Mouse (Mus musculus) kidney, adult 2 months (tissue): ENCODE measurements around the gene Lmbrd1.

Source experiments
- CTCF ChIP-seq: fragments of 200-500 bp; conservative IDR thresholded peaks from 2 replicates; pipeline ENCODE4 v1.5.1; 2011; ENCODE audit warnings: low read depth, mild to moderate bottlenecking, control low read depth, low read length, moderate library complexity, mixed read lengths; ENCODE audit not compliant: insufficient read depth, insufficient read length
- POLR2A ChIP-seq: fragments of 200-500 bp; IDR thresholded peaks from one replicate; pipeline ENCODE4 v1.6.1; 2011; ENCODE audit warnings: low read depth, low read length, control low read depth

DNA sequence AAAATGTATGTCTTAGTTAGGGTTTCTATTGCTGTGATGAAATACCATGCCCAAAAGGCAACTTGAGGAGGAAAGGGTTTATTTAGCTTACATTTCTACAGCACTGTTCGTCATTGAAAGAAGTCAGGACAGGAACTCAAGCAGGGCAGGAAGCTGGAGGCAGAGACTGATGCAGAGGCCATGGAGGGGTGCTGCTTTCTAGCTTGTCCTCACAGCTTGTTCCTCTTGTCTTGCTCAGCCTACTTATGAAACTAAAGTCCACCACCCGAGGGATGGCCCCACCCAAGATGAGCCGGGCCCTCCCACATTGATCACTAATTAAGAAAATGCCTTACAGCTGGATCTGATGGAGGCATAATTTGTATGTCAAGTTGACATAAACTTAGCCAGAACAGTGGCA, 3.5 kb downstream of the Lmbrd1 start:
- TF ChIP-seq CTCF (no peak), POLR2A (no peak)
